Mouse (Mus musculus): ENCODE data around the gene Lama1. TPM values are rescaled to one million over a fixed set of nuclear protein-coding genes. Genes with fewer than 3 reads are reported as not detected.

The Lama1 gene
- polyA plus RNA-seq (2011; ENCODE audit: insufficient read length, low read depth, missing spikeins), result 1.3 and 2.5 TPM in 2 replicates

DNA sequence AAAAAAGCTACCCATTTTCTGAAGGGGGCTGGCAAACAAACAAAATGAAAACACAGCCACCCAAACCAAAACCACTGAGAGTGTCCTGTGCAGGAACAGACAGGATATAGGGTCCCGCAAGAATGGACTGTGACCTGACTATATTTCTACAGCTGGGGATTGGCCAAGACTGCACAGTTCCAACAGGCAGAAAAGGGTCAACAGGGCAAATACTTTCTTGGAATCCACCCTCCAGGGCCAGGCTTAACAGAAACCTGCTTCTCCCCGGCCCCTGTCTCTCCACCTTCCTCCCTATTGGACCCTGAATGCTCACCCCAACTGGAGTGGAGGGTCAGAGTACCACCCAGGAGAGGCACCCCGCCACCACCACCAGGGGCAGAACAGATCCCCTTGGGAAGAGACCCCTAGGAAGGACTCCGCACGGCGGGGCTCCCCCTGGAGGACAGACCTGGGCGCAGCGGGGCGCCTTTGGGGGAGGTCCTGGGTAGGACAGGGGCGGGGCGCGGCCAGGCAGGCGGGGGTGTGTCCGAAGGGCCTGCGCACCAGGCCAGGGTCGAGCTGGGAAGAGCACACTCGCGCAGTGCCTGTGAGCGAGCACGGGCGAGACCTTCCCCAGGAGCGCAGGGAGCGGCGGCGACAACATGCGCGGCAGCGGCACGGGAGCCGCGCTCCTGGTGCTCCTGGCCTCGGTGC, at the start of gene Lama1:
TSS of gene Lama1 (plus strand) at position 566 of the 693 bp plus-strand sequence.
- H3K27ac ChIP-seq (ENCODE audit: insufficient read depth, low read length), result no peak within 1 kb of the TSS
- no peaks in the 10 kb centered on the region for H3K4me1 ChIP-seq (ENCODE audit: control insufficient read depth, insufficient read depth, low read length)
- H3K4me3 ChIP-seq (ENCODE audit: insufficient read depth, low read length), result peak within 1 kb of the TSS; percentile 54
- peak; percentile 63 for TF ChIP-seq POLR2A (IDR thresholded peaks at IDR 0.05; ENCODE audit: low read depth, low read length)
- no peak for TF ChIP-seq CTCF (IDR thresholded peaks at IDR 0.05; ENCODE audit: borderline replicate concordance, insufficient read depth, low read length)

- Histone ChIP-seq H3K4me3 (ENCODE audit: insufficient read depth, low read length) (no peak overlapping the region), H3K27ac (ENCODE audit: insufficient read depth, low read length) (no peak overlapping the region)
- TF ChIP-seq POLR2A (IDR thresholded peaks at IDR 0.05; ENCODE audit: low read depth, low read length) (no peak), CTCF (IDR thresholded peaks at IDR 0.05; ENCODE audit: borderline replicate concordance, insufficient read depth, low read length) (peak; percentile 65; the same call in 1 of the 2 replicates)
These were observed 45.6 kb upstream of the Lama1 start for GRCm38 (mm10) chr17:67651506-67651905.

DNA sequence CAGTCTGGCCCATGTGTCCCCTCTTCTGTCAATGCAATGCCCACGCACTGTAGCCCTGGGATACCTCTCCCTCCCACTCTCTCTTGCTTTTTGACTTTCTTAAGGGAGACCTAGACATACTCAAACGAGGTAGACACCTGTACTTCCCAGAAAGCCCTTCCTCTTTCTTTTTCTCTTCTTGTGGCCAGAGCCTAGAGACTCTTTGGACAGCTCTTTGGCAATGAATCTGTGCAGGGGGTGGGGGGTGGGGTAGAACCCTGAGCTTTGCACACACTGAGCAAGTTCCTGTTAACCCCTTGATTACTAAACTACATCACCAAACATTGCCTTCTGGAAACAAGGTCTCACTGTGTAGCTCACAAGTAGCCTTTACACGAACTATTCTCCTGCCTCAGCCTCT, 32.8 kb upstream of the Lama1 start:
- TF ChIP-seq POLR2A (IDR thresholded peaks at IDR 0.05; ENCODE audit: low read depth, low read length) (no peak), CTCF (IDR thresholded peaks at IDR 0.05; ENCODE audit: borderline replicate concordance, insufficient read depth, low read length) (no peak)
- H3K4me1 ChIP-seq (ENCODE audit: control insufficient read depth, insufficient read depth, low read length), result no peaks in the 10 kb centered on the region
- H3K4me3 ChIP-seq (ENCODE audit: insufficient read depth, low read length), result no peak overlapping the region
- H3K27ac ChIP-seq (ENCODE audit: insufficient read depth, low read length), result no peak overlapping the region

More at GRCm38 (mm10) chr17:67651506-67651905, 45.6 kb upstream of the Lama1 start:
- H3K4me1 ChIP-seq (ENCODE audit: control insufficient read depth, insufficient read depth, low read length), result no peaks in the 10 kb centered on the region

GRCm38 (mm10) chr17:67666981-67667380, 30.1 kb upstream of the Lama1 start:
- Histone ChIP-seq H3K27ac (ENCODE audit: insufficient read depth, low read length) (no peak overlapping the region), H3K4me1 (ENCODE audit: control insufficient read depth, insufficient read depth, low read length) (no peaks in the 10 kb centered on the region), H3K4me3 (ENCODE audit: insufficient read depth, low read length) (no peak overlapping the region)
- no peak for TF ChIP-seq POLR2A (IDR thresholded peaks at IDR 0.05; ENCODE audit: low read depth, low read length)
- TF ChIP-seq CTCF (IDR thresholded peaks at IDR 0.05; ENCODE audit: borderline replicate concordance, insufficient read depth, low read length), result no peak

DNA sequence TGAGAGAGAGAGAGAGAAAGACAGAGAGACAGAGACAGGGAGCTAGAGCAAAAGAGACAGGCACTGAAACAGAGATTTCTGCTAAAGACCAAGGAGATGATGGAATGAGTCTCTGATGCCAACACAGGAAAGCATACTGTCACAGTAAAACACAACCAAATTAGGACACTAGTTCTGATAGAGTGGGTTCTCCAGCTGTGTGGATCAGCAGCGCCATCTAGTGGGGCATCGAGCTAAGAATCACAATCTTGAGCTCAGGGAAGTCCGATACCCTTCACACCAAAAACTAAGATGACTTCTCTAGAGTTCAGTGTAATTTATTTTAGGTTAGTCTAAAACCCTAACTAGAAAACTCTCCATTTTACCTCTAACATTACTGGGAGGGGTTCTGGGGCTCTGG, 29.1 kb upstream of the Lama1 start:
- H3K27ac ChIP-seq (ENCODE audit: insufficient read depth, low read length), result no peak overlapping the region
- no peaks in the 10 kb centered on the region for H3K4me1 ChIP-seq (ENCODE audit: control insufficient read depth, insufficient read depth, low read length)
- H3K4me3 ChIP-seq (ENCODE audit: insufficient read depth, low read length), result no peak overlapping the region
- TF ChIP-seq CTCF (IDR thresholded peaks at IDR 0.05; ENCODE audit: borderline replicate concordance, insufficient read depth, low read length) (peak; percentile 82; the same call in 1 of the 2 replicates), POLR2A (IDR thresholded peaks at IDR 0.05; ENCODE audit: low read depth, low read length) (no peak)

DNA sequence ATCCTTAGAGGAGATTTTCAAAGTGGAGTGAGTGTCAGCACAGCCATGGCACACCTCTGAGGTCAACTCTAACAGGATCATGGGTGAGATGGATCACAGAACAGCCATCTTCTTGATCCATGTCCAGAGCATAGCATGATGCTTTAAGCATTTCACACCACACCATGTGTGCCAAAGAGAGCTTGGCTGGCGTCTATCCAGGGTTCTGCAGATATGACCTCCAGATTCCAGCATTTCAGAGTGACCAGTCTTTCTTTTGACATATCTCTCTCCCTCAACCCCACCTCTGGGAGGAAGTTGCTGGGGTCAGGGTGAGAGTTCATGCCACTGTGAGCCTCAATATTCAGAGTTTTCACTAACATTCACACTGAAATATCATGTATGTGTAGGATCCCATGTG, 18.5 kb upstream of the Lama1 start:
- TF ChIP-seq CTCF (IDR thresholded peaks at IDR 0.05; ENCODE audit: borderline replicate concordance, insufficient read depth, low read length) (no peak), POLR2A (IDR thresholded peaks at IDR 0.05; ENCODE audit: low read depth, low read length) (no peak)
- Histone ChIP-seq H3K4me1 (ENCODE audit: control insufficient read depth, insufficient read depth, low read length) (no peaks in the 10 kb centered on the region; the same call in 1 of the 2 replicates), H3K27ac (ENCODE audit: insufficient read depth, low read length) (no peak overlapping the region), H3K4me3 (ENCODE audit: insufficient read depth, low read length) (no peak overlapping the region)

- H3K27ac ChIP-seq (ENCODE audit: insufficient read depth, low read length), result no peak overlapping the region
- no peak for TF ChIP-seq POLR2A (IDR thresholded peaks at IDR 0.05; ENCODE audit: low read depth, low read length)
- TF ChIP-seq CTCF (IDR thresholded peaks at IDR 0.05; ENCODE audit: borderline replicate concordance, insufficient read depth, low read length), result no peak
- H3K4me3 ChIP-seq (ENCODE audit: insufficient read depth, low read length), result no peak overlapping the region
- H3K4me1 ChIP-seq (ENCODE audit: control insufficient read depth, insufficient read depth, low read length), result no peaks in the 10 kb centered on the region; the same call in 1 of the 2 replicates
These were observed 16.0 kb upstream of the Lama1 start for GRCm38 (mm10) chr17:67681084-67681483.

DNA sequence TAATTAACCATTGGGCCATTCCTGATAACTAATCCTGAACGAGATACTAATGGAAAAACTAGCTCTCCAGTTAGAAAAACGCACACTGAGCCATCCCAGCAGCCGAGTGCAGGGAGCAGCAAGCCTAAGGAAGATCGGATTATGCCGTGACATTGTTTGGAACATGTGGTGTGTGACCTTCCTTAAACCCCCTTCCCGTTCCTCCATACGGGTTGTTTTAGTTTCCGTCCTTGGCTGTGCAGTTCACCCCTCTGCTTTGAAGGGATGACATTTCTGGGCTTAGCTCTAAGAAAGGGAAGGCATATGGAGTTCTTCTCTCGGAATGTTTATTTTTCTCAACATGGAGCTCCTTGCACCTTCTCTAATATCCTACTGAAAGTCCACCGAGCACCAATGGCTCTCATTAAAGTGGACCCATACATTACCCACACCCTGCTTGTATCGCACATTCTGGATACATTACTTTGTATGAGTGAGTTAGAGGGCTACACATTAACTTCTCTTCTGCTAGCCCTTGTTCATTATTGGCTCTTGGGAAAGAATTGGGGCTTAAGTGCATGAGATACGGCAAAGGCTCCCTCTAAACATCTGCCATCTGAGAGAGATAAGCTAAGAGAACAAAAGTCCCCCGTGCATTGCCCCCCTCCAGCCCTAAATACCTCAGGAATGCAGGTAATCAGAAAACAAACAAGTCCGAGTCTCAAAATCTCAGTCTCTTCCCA, 11.9 kb upstream of the Lama1 start:
- no peaks in the 10 kb centered on the region; the same call in 1 of the 2 replicates for H3K4me1 ChIP-seq (ENCODE audit: control insufficient read depth, insufficient read depth, low read length)
- no peak overlapping the region for H3K4me3 ChIP-seq (ENCODE audit: insufficient read depth, low read length)
- no peak overlapping the region for H3K27ac ChIP-seq (ENCODE audit: insufficient read depth, low read length)
- no peak for TF ChIP-seq POLR2A (IDR thresholded peaks at IDR 0.05; ENCODE audit: low read depth, low read length)
- TF ChIP-seq CTCF (IDR thresholded peaks at IDR 0.05; ENCODE audit: borderline replicate concordance, insufficient read depth, low read length), result no peak

GRCm38 (mm10) chr17:67687505-67687904, 9.6 kb upstream of the Lama1 start:
- H3K4me1 ChIP-seq (ENCODE audit: control insufficient read depth, insufficient read depth, low read length), result no peaks in the 10 kb centered on the region; the same call in 1 of the 2 replicates
- no peak overlapping the region for H3K4me3 ChIP-seq (ENCODE audit: insufficient read depth, low read length)
- H3K27ac ChIP-seq (ENCODE audit: insufficient read depth, low read length), result no peak overlapping the region
- TF ChIP-seq POLR2A (IDR thresholded peaks at IDR 0.05; ENCODE audit: low read depth, low read length) (no peak), CTCF (IDR thresholded peaks at IDR 0.05; ENCODE audit: borderline replicate concordance, insufficient read depth, low read length) (no peak)

DNA sequence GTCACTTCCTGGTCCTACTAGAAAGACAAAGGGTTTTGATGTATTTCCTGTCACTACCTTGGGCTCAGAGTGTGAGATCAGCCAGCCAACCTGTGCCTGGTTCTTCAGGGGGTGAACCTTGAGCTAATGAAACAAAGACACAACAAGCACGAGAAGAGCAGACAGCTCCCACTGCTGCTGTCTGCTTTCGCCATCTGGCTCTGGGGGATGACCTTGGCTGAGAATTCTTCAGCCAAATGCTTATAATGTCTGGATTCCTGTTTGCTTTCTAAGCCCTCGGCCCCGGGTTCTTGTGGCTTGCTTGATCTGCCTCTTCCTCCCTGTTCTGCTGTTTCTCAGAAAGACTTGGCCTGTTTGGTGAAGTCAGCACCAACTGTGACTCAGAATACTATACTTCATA, 6.4 kb upstream of the Lama1 start:
- Histone ChIP-seq H3K4me3 (ENCODE audit: insufficient read depth, low read length) (no peak overlapping the region), H3K4me1 (ENCODE audit: control insufficient read depth, insufficient read depth, low read length) (no peaks in the 10 kb centered on the region), H3K27ac (ENCODE audit: insufficient read depth, low read length) (no peak overlapping the region)
- TF ChIP-seq CTCF (IDR thresholded peaks at IDR 0.05; ENCODE audit: borderline replicate concordance, insufficient read depth, low read length) (no peak), POLR2A (IDR thresholded peaks at IDR 0.05; ENCODE audit: low read depth, low read length) (no peak)
